Mouse (Mus musculus): ENCODE results near the gene Slc35e3. TPM values are rescaled to one million over a fixed set of nuclear protein-coding genes. Genes with fewer than 3 reads are reported as not detected.
A peak's percentile ranks its signal among the peaks of the same experiment; 100 is the strongest.

Gene Slc35e3
- polyA plus RNA-seq, 1 experiment from 2014 or later, result 5.3 TPM

- Histone ChIP-seq H3K27me3 (replicated peaks) (no peaks in the 10 kb centered on the region), H3K9me3 (replicated peaks) (no peaks in the 10 kb centered on the region), H3K4me2 (no peak overlapping the region), H3K9ac (no peak overlapping the region), H3K4me3 (no peak overlapping the region), H3K4me1 (no peaks in the 10 kb centered on the region), H3K27ac (no peak overlapping the region), H3K36me3 (peaks cover 94% of the 10 kb centered on the region)
- 83% methylated on average over 1 of the region's 1 CpGs for WGBS (ENCODE audit: insufficient replicate concordance)
- no peak for ATAC-seq
Observed at GRCm38 (mm10) chr10:117757259-117757658, 11.1 kb upstream of the Slc35e3 start.

- Histone ChIP-seq H3K4me2 (no peak overlapping the region), H3K27me3 (replicated peaks) (no peaks in the 10 kb centered on the region), H3K27ac (no peak overlapping the region), H3K4me3 (no peak overlapping the region), H3K36me3 (peaks cover 94% of the 10 kb centered on the region), H3K9me3 (replicated peaks) (no peaks in the 10 kb centered on the region), H3K4me1 (no peaks in the 10 kb centered on the region), H3K9ac (no peak overlapping the region)
- no peak for ATAC-seq
- 88% methylated on average over 5 of the region's 5 CpGs for WGBS (ENCODE audit: insufficient replicate concordance)
Observed at GRCm38 (mm10) chr10:117756784-117757183, 10.6 kb upstream of the Slc35e3 start.

GRCm38 (mm10) chr10:117755799-117756467 lies 9.8 kb upstream of the Slc35e3 start:
- Histone ChIP-seq H3K27me3 (replicated peaks) (no peaks in the 10 kb centered on the region), H3K27ac (peak overlapping the region; percentile 34; the same call in 1 of the 2 replicates), H3K9ac (no peak overlapping the region), H3K4me1 (no peaks in the 10 kb centered on the region), H3K36me3 (peaks cover 94% of the 10 kb centered on the region), H3K9me3 (replicated peaks) (no peaks in the 10 kb centered on the region), H3K4me2 (no peak overlapping the region), H3K4me3 (no peak overlapping the region)
- 0 out of 2 replicates have a peak, but pooled peaks have one; percentile 15 for ATAC-seq
- 74% methylated on average over 11 of the region's 11 CpGs for WGBS (ENCODE audit: insufficient replicate concordance)

- ATAC-seq, result peak; percentile 58
- Histone ChIP-seq H3K4me2 (no peak overlapping the region), H3K4me1 (no peaks in the 10 kb centered on the region), H3K9ac (no peak overlapping the region), H3K9me3 (replicated peaks) (0 out of 2 replicates have a peak, but pooled peaks cover under 1% of the 10 kb centered on the region), H3K4me3 (no peak overlapping the region), H3K36me3 (peaks cover 93% of the 10 kb centered on the region), H3K27ac (peak overlapping the region; percentile 34), H3K27me3 (replicated peaks) (no peaks in the 10 kb centered on the region)
- WGBS (ENCODE audit: insufficient replicate concordance), result 50% methylated on average over 13 of the region's 13 CpGs
Observed at GRCm38 (mm10) chr10:117755086-117755798, 9.1 kb upstream of the Slc35e3 start.

GRCm38 (mm10) chr10:117754609-117754940 lies 8.4 kb upstream of the Slc35e3 start:
- ATAC-seq, result no peak
- H3K4me2 ChIP-seq, result no peak overlapping the region
- H3K4me1 ChIP-seq, result no peaks in the 10 kb centered on the region
- H3K27me3 ChIP-seq (replicated peaks), result no peaks in the 10 kb centered on the region
- WGBS (ENCODE audit: insufficient replicate concordance), result 84% methylated on average over 7 of the region's 7 CpGs
- H3K9ac ChIP-seq, result no peak overlapping the region
- H3K9me3 ChIP-seq (replicated peaks), result 0 out of 2 replicates have a peak, but pooled peaks cover 4% of the 10 kb centered on the region
- no peak overlapping the region for H3K4me3 ChIP-seq
- peaks cover 93% of the 10 kb centered on the region for H3K36me3 ChIP-seq
- H3K27ac ChIP-seq, result peak overlapping the region; percentile 34; the same call in 1 of the 2 replicates

GRCm38 (mm10) chr10:117753711-117754608 lies 7.8 kb upstream of the Slc35e3 start:
- no peak for ATAC-seq
- H3K36me3 ChIP-seq, result peaks cover 93% of the 10 kb centered on the region
- H3K27ac ChIP-seq, result 0 out of 2 replicates have a peak overlapping the region, but pooled peaks have one; percentile 34
- WGBS (ENCODE audit: insufficient replicate concordance), result 82% methylated on average over 8 of the region's 8 CpGs
- H3K27me3 ChIP-seq (replicated peaks), result no peaks in the 10 kb centered on the region
- H3K9ac ChIP-seq, result no peak overlapping the region
- H3K9me3 ChIP-seq (replicated peaks), result 0 out of 2 replicates have a peak, but pooled peaks cover 4% of the 10 kb centered on the region
- no peak overlapping the region for H3K4me2 ChIP-seq
- H3K4me3 ChIP-seq, result no peak overlapping the region
- no peaks in the 10 kb centered on the region for H3K4me1 ChIP-seq

GRCm38 (mm10) chr10:117752851-117753647 lies 6.9 kb upstream of the Slc35e3 start:
- Histone ChIP-seq H3K36me3 (peaks cover 93% of the 10 kb centered on the region), H3K4me2 (no peak overlapping the region)
- WGBS (ENCODE audit: insufficient replicate concordance), result 88% methylated on average over 5 of the region's 5 CpGs

GRCm38 (mm10) chr10:117752304-117752821 lies 6.2 kb upstream of the Slc35e3 start:
- ATAC-seq, result no peak
- Histone ChIP-seq H3K36me3 (peaks cover 90% of the 10 kb centered on the region), H3K27me3 (replicated peaks) (no peaks in the 10 kb centered on the region), H3K27ac (no peak overlapping the region), H3K4me1 (0 out of 2 replicates have a peak, but pooled peaks cover 4% of the 10 kb centered on the region), H3K9me3 (replicated peaks) (0 out of 2 replicates have a peak, but pooled peaks cover 4% of the 10 kb centered on the region), H3K4me2 (no peak overlapping the region), H3K9ac (no peak overlapping the region), H3K4me3 (no peak overlapping the region)
- WGBS (ENCODE audit: insufficient replicate concordance), result 93% methylated on average over 7 of the region's 7 CpGs

More at GRCm38 (mm10) chr10:117752851-117753647, 6.9 kb upstream of the Slc35e3 start:
- no peaks in the 10 kb centered on the region for H3K27me3 ChIP-seq (replicated peaks)
- H3K27ac ChIP-seq, result no peak overlapping the region
- H3K9me3 ChIP-seq (replicated peaks), result 0 out of 2 replicates have a peak, but pooled peaks cover 4% of the 10 kb centered on the region
- no peak for ATAC-seq
- H3K4me1 ChIP-seq, result no peaks in the 10 kb centered on the region
- no peak overlapping the region for H3K9ac ChIP-seq
- H3K4me3 ChIP-seq, result no peak overlapping the region

- H3K27me3 ChIP-seq (replicated peaks), result no peaks in the 10 kb centered on the region
- ATAC-seq, result no peak
- H3K4me2 ChIP-seq, result no peak overlapping the region
- 87% methylated on average over 6 of the region's 6 CpGs for WGBS (ENCODE audit: insufficient replicate concordance)
- 0 out of 2 replicates have a peak, but pooled peaks cover 4% of the 10 kb centered on the region for H3K9me3 ChIP-seq (replicated peaks)
- peaks cover 84% of the 10 kb centered on the region for H3K36me3 ChIP-seq
- no peak overlapping the region for H3K9ac ChIP-seq
- H3K27ac ChIP-seq, result no peak overlapping the region
- peaks cover 10% of the 10 kb centered on the region; the same call in 1 of the 2 replicates for H3K4me1 ChIP-seq
- H3K4me3 ChIP-seq, result no peak overlapping the region
Observed at GRCm38 (mm10) chr10:117751744-117752143, 5.6 kb upstream of the Slc35e3 start.

GRCm38 (mm10) chr10:117751282-117751610 lies 5.1 kb upstream of the Slc35e3 start:
- Histone ChIP-seq H3K4me2 (no peak overlapping the region), H3K9me3 (replicated peaks) (0 out of 2 replicates have a peak, but pooled peaks cover 4% of the 10 kb centered on the region), H3K9ac (no peak overlapping the region), H3K36me3 (peaks cover 79% of the 10 kb centered on the region), H3K4me1 (peaks cover 15% of the 10 kb centered on the region; the same call in 1 of the 2 replicates), H3K27ac (no peak overlapping the region), H3K27me3 (replicated peaks) (no peaks in the 10 kb centered on the region), H3K4me3 (no peak overlapping the region)
- ATAC-seq, result no peak
- WGBS (ENCODE audit: insufficient replicate concordance), result 96% methylated on average over 14 of the region's 14 CpGs
